Mouse (Mus musculus) cortical plate, adult 2 months (tissue): ENCODE results near the gene Ier5l.
A peak's percentile ranks its signal among the peaks of the same experiment; 100 is the strongest.

Experiments used
- CTCF ChIP-seq: fragments of 200-500 bp; IDR thresholded peaks from 2 replicates; pipeline ENCODE4 v1.5.1; 2011; ENCODE audit warnings: mild to moderate bottlenecking, control low read depth, low read length; ENCODE audit not compliant: insufficient read depth; ENCODE audit errors: extremely low read depth
- POLR2A ChIP-seq: fragments of 200-500 bp; IDR thresholded peaks from 2 replicates; pipeline ENCODE4 v1.6.1; 2011; ENCODE audit warnings: mild to moderate bottlenecking, low read length, control low read depth; ENCODE audit not compliant: insufficient read depth; ENCODE audit errors: extremely low read depth

- no peak for TF ChIP-seq CTCF
- TF ChIP-seq POLR2A: 0 out of 2 replicates have a peak, but pooled peaks have one; percentile 9
These were observed 2.0 kb downstream of the Ier5l start for GRCm38 (mm10) chr2:30471795-30472720.
